Mouse (Mus musculus) heart, postnatal 0 days (tissue): ENCODE measurements around the gene Gm43951. TPM values are rescaled to one million over a fixed set of nuclear protein-coding genes. Genes with fewer than 3 reads are reported as not detected.

Source experiments
- ATAC-seq: fragments of 200-750 bp; cut with Nextera tagmentation; 2 replicates; pipeline ENCODE4 v1.8.0; 2017; ENCODE audit warnings: low read depth, moderate number of reproducible peaks, moderate library complexity; ENCODE audit not compliant: insufficient read depth
- DNase-seq: peaks from one replicate; pipeline ENCODE4 v3.0.0-alpha.2; 2016; ENCODE audit warnings: low spot score
- H3K27ac ChIP-seq: fragments of 300-500 bp; sonication (generic); 2 replicates; pipeline ENCODE4 v1.5.1; 2014; ENCODE audit warnings: low read depth, mild to moderate bottlenecking
- H3K27me3 ChIP-seq: fragments of 300-500 bp; sonication (generic); 2 replicates; pipeline ENCODE4 v1.6.1; 2014; ENCODE audit warnings: low read length, mixed read lengths; ENCODE audit not compliant: control insufficient read depth, insufficient read depth
- H3K36me3 ChIP-seq: fragments of 300-500 bp; sonication (generic); replicated peaks from 2 replicates; pipeline ENCODE4 v1.6.1; 2014; ENCODE audit warnings: low read length, mixed read lengths; ENCODE audit not compliant: control insufficient read depth, insufficient read depth
- H3K4me1 ChIP-seq: fragments of 300-500 bp; sonication (generic); 2 replicates; pipeline ENCODE4 v1.6.1; 2014; ENCODE audit warnings: antibody characterized with exemption; ENCODE audit not compliant: control insufficient read depth, insufficient read depth
- H3K4me2 ChIP-seq: fragments of 300-500 bp; sonication (generic); 2 replicates; pipeline ENCODE4 v1.6.1; 2014; ENCODE audit warnings: low read depth, mild to moderate bottlenecking, low read length, moderate library complexity
- H3K4me3 ChIP-seq: fragments of 300-500 bp; sonication (generic); 2 replicates; pipeline ENCODE4 v1.5.1; 2014; ENCODE audit warnings: low read depth, low read length
- H3K9ac ChIP-seq: fragments of 300-500 bp; sonication (generic); replicated peaks from 2 replicates; pipeline ENCODE4 v1.6.1; 2014; ENCODE audit warnings: low read depth, low read length, mixed read lengths
- H3K9me3 ChIP-seq: fragments of 300-500 bp; sonication (generic); replicated peaks from 2 replicates; pipeline ENCODE4 v1.6.1; 2016; ENCODE audit warnings: low read length; ENCODE audit not compliant: control insufficient read depth
- CTCF ChIP-seq: IDR thresholded peaks from 2 replicates; pipeline ENCODE4 v1.5.1; 2016; ENCODE audit warnings: antibody characterized with exemption, control low read depth, low read depth
- EP300 ChIP-seq: IDR thresholded peaks from 2 replicates; pipeline ENCODE4 v1.6.1; 2016; ENCODE audit warnings: antibody characterized with exemption, low read depth
- WGBS: fragments of 180-500 bp; shearing (Covaris S2); extraction: QIAGEN DNeasy Blood & Tissue Kit; methylation state at CpG from one replicate; pipeline ENCODE4 v1.1.7; 2014; 5-methylcytosine and 5-hydroxymethylcytosine counted together
- polyA plus RNA-seq: library from polyadenylated mRNA; unstranded; fragments of >200 nt; fragmentation: Nextera tagmentation; extraction: Ambion mirVana; gene quantifications from 2 replicates; pipeline ENCODE4 v1.2.1, GENCODE M21; 2015
- total RNA-seq: library from RNA; depleted of rRNA; stranded (reverse); fragments of >200 nt; gene quantifications from 2 replicates; pipeline ENCODE4 v1.2.3, GENCODE M21; 2014; ENCODE audit warnings: low replicate concordance; rRNA removed

Gm43951 gene
- total and polyA plus RNA-seq, 2 experiments from 2014 or later = 0.07 TPM; not detected in 1

GRCm38 (mm10) chr11:72163198-72163597, 43.4 kb downstream of the Gm43951 start:
- WGBS = 89% methylated on average over 2 of the region's 2 CpGs
- no peaks in the 10 kb centered on the region for H3K4me1 ChIP-seq
- no peaks in the 10 kb centered on the region for H3K9me3 ChIP-seq
- no peak overlapping the region for H3K4me2 ChIP-seq
- no peaks in the 10 kb centered on the region for H3K27me3 ChIP-seq
- DNase-seq = no peak
- ATAC-seq = no peak
- H3K27ac ChIP-seq = no peak overlapping the region
- H3K9ac ChIP-seq = no peak overlapping the region
- TF ChIP-seq CTCF = no peak
- no peak for TF ChIP-seq EP300
- no peak overlapping the region for H3K4me3 ChIP-seq
- H3K36me3 ChIP-seq = peaks cover 57% of the 10 kb centered on the region

- H3K4me1 ChIP-seq = no peaks in the 10 kb centered on the region
- 67% methylated on average over 2 of the region's 2 CpGs for WGBS
- H3K27me3 ChIP-seq = no peaks in the 10 kb centered on the region
- TF ChIP-seq EP300 = no peak
- TF ChIP-seq CTCF = no peak
- H3K9ac ChIP-seq = no peak overlapping the region
- no peak overlapping the region for H3K4me3 ChIP-seq
- ATAC-seq = no peak
- no peak overlapping the region for H3K4me2 ChIP-seq
- H3K9me3 ChIP-seq = no peaks in the 10 kb centered on the region
- no peak for DNase-seq
- H3K27ac ChIP-seq = no peak overlapping the region
- H3K36me3 ChIP-seq = peaks cover 41% of the 10 kb centered on the region
Observed at GRCm38 (mm10) chr11:72156624-72157023, 50.0 kb downstream of the Gm43951 start.

- ATAC-seq (no peak), DNase-seq (no peak)
- Histone ChIP-seq H3K9me3 (no peaks in the 10 kb centered on the region), H3K27me3 (no peaks in the 10 kb centered on the region), H3K4me1 (no peaks in the 10 kb centered on the region), H3K9ac (no peak overlapping the region), H3K4me3 (no peak overlapping the region), H3K36me3 (peaks cover 41% of the 10 kb centered on the region), H3K27ac (no peak overlapping the region), H3K4me2 (no peak overlapping the region)
- WGBS = 80% methylated on average over 4 of the region's 4 CpGs
- TF ChIP-seq CTCF = no peak
- no peak for TF ChIP-seq EP300
Observed at GRCm38 (mm10) chr11:72155981-72156428, 50.6 kb downstream of the Gm43951 start.

GRCm38 (mm10) chr11:72155186-72155980, 51.3 kb downstream of the Gm43951 start:
- TF ChIP-seq CTCF = no peak
- TF ChIP-seq EP300 = no peak
- H3K9me3 ChIP-seq = no peaks in the 10 kb centered on the region
- H3K9ac ChIP-seq = no peak overlapping the region
- no peak overlapping the region for H3K27ac ChIP-seq
- H3K4me3 ChIP-seq = no peak overlapping the region
- no peaks in the 10 kb centered on the region for H3K27me3 ChIP-seq
- H3K4me1 ChIP-seq = no peaks in the 10 kb centered on the region
- H3K4me2 ChIP-seq = no peak overlapping the region
- DNase-seq (no peak), ATAC-seq (no peak)
- H3K36me3 ChIP-seq = peaks cover 37% of the 10 kb centered on the region
- 79% methylated on average over 11 of the region's 11 CpGs for WGBS

Other genes with a start within 250 kb of the Gm43951 start
- not detected in 2 replicates for gene Aipl1, start 169.3 kb downstream of the Gm43951 start, total RNA-seq
- 0.11 and 0.31 TPM in 2 replicates for gene Aipl1, start 169.3 kb downstream of the Gm43951 start, polyA plus RNA-seq
- 30.2 and 40.7 TPM in 2 replicates for gene Pimreg, start 164.8 kb downstream of the Gm43951 start, total RNA-seq
- 24.6 and 25.8 TPM in 2 replicates for gene Pimreg, start 164.8 kb downstream of the Gm43951 start, polyA plus RNA-seq
- gene Pitpnm3, start 71.1 kb downstream of the Gm43951 start, total RNA-seq = 0.27 and 1.0 TPM in 2 replicates
- gene Pitpnm3, start 71.1 kb downstream of the Gm43951 start, polyA plus RNA-seq = 0.29 and 0.38 TPM in 2 replicates
- gene 4933427D14Rik, start 619 bp upstream of the Gm43951 start, total RNA-seq = 5.5 TPM in 2 replicates
- gene 4933427D14Rik, start 619 bp upstream of the Gm43951 start, polyA plus RNA-seq = 4.4 and 4.5 TPM in 2 replicates
- gene Txndc17, start 707 bp upstream of the Gm43951 start, total RNA-seq = 62.9 and 75.4 TPM in 2 replicates
- gene Txndc17, start 707 bp upstream of the Gm43951 start, polyA plus RNA-seq = 151 and 155 TPM in 2 replicates
- 13.2 and 15.2 TPM in 2 replicates for gene Med31, start 8.8 kb upstream of the Gm43951 start, total RNA-seq
- 30.8 and 33.0 TPM in 2 replicates for gene Med31, start 8.8 kb upstream of the Gm43951 start, polyA plus RNA-seq
- gene Slc13a5, start 60.4 kb upstream of the Gm43951 start, total RNA-seq = not detected in 2 replicates
- not detected in 2 replicates for gene Slc13a5, start 60.4 kb upstream of the Gm43951 start, polyA plus RNA-seq
- gene Xaf1, start 94.8 kb upstream of the Gm43951 start, total RNA-seq = 2.6 and 3.4 TPM in 2 replicates
- 12.7 and 19.2 TPM in 2 replicates for gene Xaf1, start 94.8 kb upstream of the Gm43951 start, polyA plus RNA-seq
- gene Fbxo39, start 107.6 kb upstream of the Gm43951 start, total RNA-seq = not detected in 2 replicates
- not detected in 2 replicates for gene Fbxo39, start 107.6 kb upstream of the Gm43951 start, polyA plus RNA-seq
- gene Tekt1, start 155.6 kb upstream of the Gm43951 start, total RNA-seq = not detected in 2 replicates
- 0.19 and 0.62 TPM in 2 replicates for gene Tekt1, start 155.6 kb upstream of the Gm43951 start, polyA plus RNA-seq
- gene Smtnl2, start 204.9 kb upstream of the Gm43951 start, total RNA-seq = 88.5 and 93.0 TPM in 2 replicates
- gene Smtnl2, start 204.9 kb upstream of the Gm43951 start, polyA plus RNA-seq = 72.9 and 79.2 TPM in 2 replicates
- 5.3 TPM in 1 of 2 replicates, not detected in the other for gene Ggt6, start 228.7 kb upstream of the Gm43951 start, total RNA-seq
- 0.05 TPM in 1 of 2 replicates, not detected in the other for gene Ggt6, start 228.7 kb upstream of the Gm43951 start, polyA plus RNA-seq
- 20.5 and 20.9 TPM in 2 replicates for gene Mybbp1a, start 234.5 kb upstream of the Gm43951 start, total RNA-seq
- 41.3 and 42.1 TPM in 2 replicates for gene Mybbp1a, start 234.5 kb upstream of the Gm43951 start, polyA plus RNA-seq